Mouse (Mus musculus) ES-Bruce4 (cell line): Measurements from ENCODE around the gene Col9a1.

Experiments
- CTCF ChIP-seq: IDR thresholded peaks from one replicate; pipeline ENCODE4 v1.8.1; 2011; ENCODE audit warnings: low read depth, low read length
- EP300 ChIP-seq: IDR thresholded peaks from 2 replicates; pipeline ENCODE4 v1.6.1; 2011; ENCODE audit warnings: low read depth, low read length; ENCODE audit not compliant: insufficient read depth
- POLR2A ChIP-seq: IDR thresholded peaks from one replicate; pipeline ENCODE4 v1.8.1; 2011; ENCODE audit warnings: low read length; ENCODE audit not compliant: insufficient read depth

DNA sequence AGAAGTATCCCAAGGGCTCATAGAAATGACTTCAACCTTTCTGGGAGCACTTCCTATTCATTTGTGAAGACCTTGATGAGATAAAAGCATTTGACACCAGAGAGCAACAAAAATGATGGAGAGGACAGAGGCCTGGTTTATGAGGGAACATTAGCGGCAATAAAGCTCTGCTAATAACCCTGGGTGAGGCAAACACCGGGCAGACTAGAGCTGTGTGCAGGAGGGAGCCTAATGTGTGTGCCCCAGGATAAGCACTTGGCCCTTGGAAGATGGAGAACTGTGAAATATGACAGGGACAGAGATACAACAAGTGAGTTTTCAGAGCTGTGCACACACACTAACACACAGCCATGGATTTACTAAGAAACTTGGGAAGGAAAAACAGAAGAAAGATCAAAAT is 115.1 kb downstream of the Col9a1 start:
- TF ChIP-seq CTCF (no peak), POLR2A (no peak), EP300 (no peak)
